Mouse (Mus musculus): ENCODE results near the gene Elmo3. TPM values are rescaled to one million over a fixed set of nuclear protein-coding genes. Genes with fewer than 3 reads are reported as not detected.
A peak's percentile ranks its signal among the peaks of the same experiment; 100 is the strongest.

Elmo3 gene
- total and polyA plus RNA-seq, 3 experiments, result 0.72 to 1.4 (median 1.3) TPM

DNA sequence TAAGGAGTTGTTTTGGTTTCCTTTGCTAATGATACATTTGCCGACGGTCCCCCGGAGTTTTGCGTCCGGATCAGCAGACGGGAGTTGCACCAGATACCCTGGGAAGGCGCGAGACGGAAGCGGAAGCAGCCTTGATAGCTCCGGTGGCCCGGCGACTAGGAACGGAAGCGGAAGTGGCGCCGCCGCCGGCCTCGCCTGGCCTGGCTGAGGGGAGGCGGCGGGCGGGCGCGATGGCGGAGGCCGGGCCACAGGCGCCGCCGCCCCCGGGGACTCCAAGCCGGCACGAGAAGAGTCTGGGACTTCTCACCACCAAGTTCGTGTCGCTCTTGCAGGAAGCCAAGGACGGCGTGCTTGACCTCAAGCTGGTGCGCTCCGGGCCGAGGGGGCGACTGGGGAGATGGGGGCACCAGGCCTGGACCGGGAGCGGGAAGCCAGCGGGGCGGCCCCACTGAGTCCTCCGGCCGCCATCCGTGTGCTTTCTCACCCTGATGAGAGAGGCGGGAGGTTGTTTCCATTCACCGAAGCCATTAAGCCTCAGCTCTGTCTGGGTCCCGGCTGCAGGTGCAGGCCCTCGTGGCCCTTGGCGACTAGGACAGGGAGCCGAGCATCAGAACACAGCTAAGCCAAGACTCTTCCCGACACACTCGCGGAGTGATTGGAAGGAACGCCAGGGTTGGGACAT is 7.7 kb upstream of the Elmo3 start, which contains the start of gene E2f4:
E2f4 (plus strand) TSS at position 153 of the 682 bp plus-strand sequence.
- peaks cover 26% of the 10 kb centered on the region for H3K79me2 ChIP-seq (replicated peaks; ENCODE audit: control insufficient read depth, extremely low read depth, insufficient read depth, poor library complexity, severe bottlenecking)
- H3K4me1 ChIP-seq (ENCODE audit: control insufficient read depth in 1 of 2, insufficient read depth in 2 of 2), result peaks cover 10 to 59% of the 10 kb centered on the region in 2 experiments
- DNase-seq (ENCODE audit: extremely low read depth), result peak; percentile 93
- no peaks in the 10 kb centered on the region for H3K9me3 ChIP-seq (replicated peaks; ENCODE audit: low read length)
- H3K4me2 ChIP-seq (ENCODE audit: insufficient read depth, low read depth, poor library complexity, severe bottlenecking), result peak within 1 kb of the TSS; percentile 88
- H3K27ac ChIP-seq (ENCODE audit: insufficient read depth, low read depth), result peak within 1 kb of the TSS; percentile 50
- dilution Hi-C loops (cut with MboI; ENCODE audit: extremely low pct_ligation_motif_present, extremely low pct_unique_long_range_greater_than_20kb, low sequenced_read_pairs) (no loop called here), in situ Hi-C loops (cut with MboI; ENCODE audit: low pct_ligation_motif_present, low pct_unique_long_range_greater_than_20kb, low sequenced_read_pairs) (no loop called here)
- TF ChIP-seq RCOR1 (conservative IDR thresholded peaks at IDR 0.05; ENCODE audit: low read depth, low read length), result no peak
- no peak; the same call in 1 of the 2 replicates for TF ChIP-seq UBTF (IDR thresholded peaks at IDR 0.05; ENCODE audit: low read depth, low read length)
- peak; percentile 81 for TF ChIP-seq TCF12 (IDR thresholded peaks at IDR 0.05; ENCODE audit: low read depth, low read length)
- peak; percentile 85 for TF ChIP-seq POLR2A (IDR thresholded peaks at IDR 0.05; ENCODE audit: low read depth, low read length)
- TF ChIP-seq NELFE (IDR thresholded peaks at IDR 0.05; ENCODE audit: low read depth, low read length), result peak; percentile 77
- TF ChIP-seq ZNF384 (IDR thresholded peaks at IDR 0.05; ENCODE audit: low read depth, low read length), result no peak
- TF ChIP-seq EP300 (IDR thresholded peaks at IDR 0.05; ENCODE audit: low read length), result no peak
- no peak for TF ChIP-seq SMC3 (IDR thresholded peaks at IDR 0.05; ENCODE audit: low read depth, low read length)
- no peak for TF ChIP-seq MAX (IDR thresholded peaks at IDR 0.05; ENCODE audit: low read length)
- peak; percentile 73; the same call in 1 of the 2 replicates for TF ChIP-seq KAT2A (IDR thresholded peaks at IDR 0.05; ENCODE audit: insufficient replicate concordance, low read length)
- peak; percentile 66; the same call in 1 of the 2 replicates for TF ChIP-seq POLR2AphosphoS2 (IDR thresholded peaks at IDR 0.05; ENCODE audit: low read depth, low read length)
- no peak for TF ChIP-seq CHD1 (IDR thresholded peaks at IDR 0.05; ENCODE audit: low read depth, low read length)
- TF ChIP-seq CHD2 (IDR thresholded peaks at IDR 0.05; ENCODE audit: low read length), result no peak; the same call in 1 of the 2 replicates
- no peak for TF ChIP-seq JUN (IDR thresholded peaks at IDR 0.05; ENCODE audit: insufficient read depth, low read depth, low read length)
- TF ChIP-seq JUND (conservative IDR thresholded peaks at IDR 0.05; ENCODE audit: low read depth, low read length), result no peak
- TF ChIP-seq GABPA (IDR thresholded peaks at IDR 0.05; ENCODE audit: insufficient replicate concordance, low read depth, low read length), result no peak
- TF ChIP-seq MYC (IDR thresholded peaks at IDR 0.05; ENCODE audit: low read depth, low read length), result peak; percentile 52; the same call in 1 of the 2 replicates
- peak; percentile 70 for TF ChIP-seq MXI1 (IDR thresholded peaks at IDR 0.05; ENCODE audit: low read depth, low read length)
- 0 out of 2 replicates have a peak, but pooled peaks have one; percentile 27 for TF ChIP-seq TBP (conservative IDR thresholded peaks at IDR 0.05; ENCODE audit: low read depth, low read length)
- TF ChIP-seq PAX5 (IDR thresholded peaks at IDR 0.05; ENCODE audit: low read length), result no peak
- TF ChIP-seq E2F4 (IDR thresholded peaks at IDR 0.05; ENCODE audit: insufficient replicate concordance, low read depth, low read length), result no peak
- peak; percentile 67 for TF ChIP-seq MEF2A (IDR thresholded peaks at IDR 0.05; ENCODE audit: borderline replicate concordance, low read depth, low read length)
- no peak for TF ChIP-seq ZKSCAN1 (IDR thresholded peaks at IDR 0.05; ENCODE audit: borderline replicate concordance, low read depth, low read length)
- no peak for TF ChIP-seq RAD21 (IDR thresholded peaks at IDR 0.05; ENCODE audit: low read depth, low read length)
- peak; percentile 93 for TF ChIP-seq SIN3A (IDR thresholded peaks at IDR 0.05; ENCODE audit: low read length)
- TF ChIP-seq ETS1 (conservative IDR thresholded peaks at IDR 0.05; ENCODE audit: low read depth, low read length), result peak; percentile 48
- no peak for TF ChIP-seq CTCF (conservative IDR thresholded peaks at IDR 0.05 in 1 of 2, IDR thresholded peaks at IDR 0.05 in 1 of 2; ENCODE audit: low read depth in 2 of 2, low read length in 2 of 2)
- no peak for TF ChIP-seq MAFK (IDR thresholded peaks at IDR 0.05; ENCODE audit: insufficient replicate concordance, low read length)
- TF ChIP-seq MAZ (IDR thresholded peaks at IDR 0.05; ENCODE audit: low read depth, low read length), result no peak
- peak; percentile 87 for TF ChIP-seq HCFC1 (IDR thresholded peaks at IDR 0.05; ENCODE audit: low read depth, low read length)
- no peak for TF ChIP-seq USF1 (IDR thresholded peaks at IDR 0.05; ENCODE audit: low read depth, low read length)
- no peak for TF ChIP-seq BHLHE40 (IDR thresholded peaks at IDR 0.05; ENCODE audit: low read depth, low read length)
- TF ChIP-seq ZMIZ1 (IDR thresholded peaks at IDR 0.05; ENCODE audit: low read depth, low read length), result peak; percentile 83
- peak; percentile 57; the same call in 1 of the 2 replicates for TF ChIP-seq IRF4 (IDR thresholded peaks at IDR 0.05; ENCODE audit: low read depth, low read length)
- no peak for TF ChIP-seq ZC3H11A (IDR thresholded peaks at IDR 0.05; ENCODE audit: low read depth, low read length)
- TF ChIP-seq ELF1 (IDR thresholded peaks at IDR 0.05; ENCODE audit: low read depth, low read length), result peak; percentile 99
- TF ChIP-seq NRF1 (IDR thresholded peaks at IDR 0.05; ENCODE audit: low read depth, low read length), result peak; percentile 43
- TF ChIP-seq USF2 (conservative IDR thresholded peaks at IDR 0.05; ENCODE audit: low read depth, low read length), result no peak
- H3K36me3 ChIP-seq (replicated peaks in 1 of 2; ENCODE audit: control insufficient read depth in 1 of 2, insufficient read depth in 1 of 2, low read length in 1 of 2), result peaks cover 25 to 47% of the 10 kb centered on the region in 2 experiments
- no peaks in the 10 kb centered on the region for H3K27me3 ChIP-seq (replicated peaks)
- H3K9ac ChIP-seq (ENCODE audit: insufficient read depth, low read depth), result peak within 1 kb of the TSS; percentile 94
- peak within 1 kb of the TSS; percentile 82 to 96 (median 89) for H3K4me3 ChIP-seq (replicated peaks in 1 of 3; ENCODE audit: low read depth in 2 of 3, low read length in 2 of 3, poor library complexity in 1 of 3)

Data from CH12.LX (cell line).